Mouse (Mus musculus) forebrain, embryonic 13.5 days (tissue): Measurements from ENCODE around the gene Grap. TPM values are rescaled to one million over a fixed set of nuclear protein-coding genes. Genes with fewer than 3 reads are reported as not detected.
"Not testable (repeated sequence)": the region's sequence is repeated elsewhere in the genome, so short reads cannot be mapped to it uniquely, and the experiment has no call there.

Source experiments
- ATAC-seq: fragments of 200-750 bp; cut with Nextera tagmentation; 2 replicates; pipeline ENCODE4 v1.8.0; 2017
- H3K27ac ChIP-seq: fragments of 300-500 bp; sonication (generic); 2 replicates; pipeline ENCODE4 v1.5.1; 2015; ENCODE audit warnings: inconsistent platforms, mild to moderate bottlenecking, moderate library complexity
- H3K27me3 ChIP-seq: fragments of 300-500 bp; sonication (generic); 2 replicates; pipeline ENCODE4 v1.6.1; 2015; ENCODE audit warnings: mild to moderate bottlenecking, inconsistent platforms
- H3K36me3 ChIP-seq: fragments of 300-500 bp; sonication (generic); 2 replicates; pipeline ENCODE4 v1.6.1; 2015; ENCODE audit warnings: mild to moderate bottlenecking, inconsistent platforms; ENCODE audit not compliant: poor library complexity, severe bottlenecking
- H3K4me1 ChIP-seq: fragments of 300-500 bp; sonication (generic); 2 replicates; pipeline ENCODE4 v1.6.1; 2015; ENCODE audit warnings: inconsistent platforms
- H3K4me2 ChIP-seq: fragments of 300-500 bp; sonication (generic); 2 replicates; pipeline ENCODE4 v1.6.1; 2015; ENCODE audit warnings: inconsistent platforms, mild to moderate bottlenecking, moderate library complexity
- H3K4me3 ChIP-seq: fragments of 300-500 bp; sonication (generic); 2 replicates; pipeline ENCODE4 v1.5.1; 2015; ENCODE audit warnings: mild to moderate bottlenecking, inconsistent platforms
- H3K9ac ChIP-seq: fragments of 300-500 bp; sonication (generic); 2 replicates; pipeline ENCODE4 v1.6.1; 2015; ENCODE audit warnings: mild to moderate bottlenecking, inconsistent platforms
- H3K9me3 ChIP-seq: fragments of 300-500 bp; sonication (generic); replicated peaks from 2 replicates; pipeline ENCODE4 v1.6.1; 2016; ENCODE audit warnings: inconsistent platforms
- WGBS: fragments of 180-500 bp; shearing (Covaris S2); methylation state at CpG from one replicate; pipeline ENCODE4 v1.1.7; 2015; 5-methylcytosine and 5-hydroxymethylcytosine counted together
- polyA plus RNA-seq: library from polyadenylated mRNA; unstranded; fragments of >200 nt; fragmentation: Nextera tagmentation; extraction: Ambion mirVana; gene quantifications from 2 replicates; pipeline ENCODE4 v1.2.1, GENCODE M21; 2015

Grap gene
- polyA plus RNA-seq, 1 experiment from 2014 or later = 8.2 TPM

GRCm38 (mm10) chr11:61619791-61620241 lies 33.2 kb upstream of the Grap start:
- Histone ChIP-seq H3K4me3 (peak overlapping the region; percentile 42), H3K36me3 (no peaks in the 10 kb centered on the region), H3K9me3 (no peaks in the 10 kb centered on the region), H3K27me3 (no peaks in the 10 kb centered on the region), H3K4me1 (peaks cover 17% of the 10 kb centered on the region), H3K27ac (no peak overlapping the region), H3K9ac (peak overlapping the region; percentile 54), H3K4me2 (peak overlapping the region; percentile 64)
- peak; percentile 71 for ATAC-seq
- under 1% methylated on average over 17 of the region's 17 CpGs for WGBS

DNA sequence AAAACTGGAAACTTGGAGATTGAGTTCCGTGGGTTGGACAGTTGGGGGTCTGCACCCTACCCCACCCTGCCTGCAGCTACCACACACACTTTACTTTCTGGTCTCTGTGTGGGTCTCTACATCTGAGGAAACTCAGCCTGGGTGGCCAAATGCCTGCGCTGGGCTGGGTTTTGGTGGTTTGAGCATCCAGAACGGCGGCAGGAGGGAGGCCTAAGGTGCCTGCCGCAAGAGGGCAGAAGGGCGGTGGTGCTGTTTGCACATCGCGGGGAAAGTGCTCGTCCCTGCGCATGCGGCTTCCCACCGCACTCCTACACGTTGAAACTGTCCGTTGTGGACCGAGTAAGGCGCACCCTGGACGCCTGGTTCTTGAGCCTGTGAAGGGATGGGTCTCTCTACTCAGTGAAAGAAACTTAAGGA lies 32.8 kb upstream of the Grap start:
- WGBS = under 1% methylated on average over 17 of the region's 17 CpGs
- peak overlapping the region; percentile 64 for H3K4me2 ChIP-seq
- peaks cover 17% of the 10 kb centered on the region for H3K4me1 ChIP-seq
- no peaks in the 10 kb centered on the region for H3K36me3 ChIP-seq
- peak; percentile 61 for ATAC-seq
- peak overlapping the region; percentile 42 for H3K4me3 ChIP-seq
- no peak overlapping the region for H3K27ac ChIP-seq
- no peak overlapping the region for H3K9ac ChIP-seq
- H3K27me3 ChIP-seq = no peaks in the 10 kb centered on the region
- no peaks in the 10 kb centered on the region for H3K9me3 ChIP-seq

GRCm38 (mm10) chr11:61620762-61621161 lies 32.3 kb upstream of the Grap start:
- no peak for ATAC-seq
- no peaks in the 10 kb centered on the region for H3K27me3 ChIP-seq
- H3K27ac ChIP-seq = no peak overlapping the region
- H3K9me3 ChIP-seq = no peaks in the 10 kb centered on the region
- peaks cover 14% of the 10 kb centered on the region for H3K4me1 ChIP-seq
- H3K4me3 ChIP-seq = peak overlapping the region; percentile 42; the same call in 1 of the 2 replicates
- 68% methylated on average over 8 of the region's 8 CpGs for WGBS
- peak overlapping the region; percentile 64 for H3K4me2 ChIP-seq
- no peaks in the 10 kb centered on the region for H3K36me3 ChIP-seq
- no peak overlapping the region for H3K9ac ChIP-seq

- Histone ChIP-seq H3K27ac (no peak overlapping the region), H3K36me3 (no peaks in the 10 kb centered on the region), H3K4me2 (no peak overlapping the region), H3K27me3 (no peaks in the 10 kb centered on the region), H3K4me1 (peaks cover 7% of the 10 kb centered on the region), H3K4me3 (no peak overlapping the region), H3K9me3 (no peaks in the 10 kb centered on the region), H3K9ac (no peak overlapping the region)
- ATAC-seq = no peak
- 81% methylated on average over 7 of the region's 7 CpGs for WGBS
Observed at GRCm38 (mm10) chr11:61625136-61625535, 27.9 kb upstream of the Grap start.

DNA sequence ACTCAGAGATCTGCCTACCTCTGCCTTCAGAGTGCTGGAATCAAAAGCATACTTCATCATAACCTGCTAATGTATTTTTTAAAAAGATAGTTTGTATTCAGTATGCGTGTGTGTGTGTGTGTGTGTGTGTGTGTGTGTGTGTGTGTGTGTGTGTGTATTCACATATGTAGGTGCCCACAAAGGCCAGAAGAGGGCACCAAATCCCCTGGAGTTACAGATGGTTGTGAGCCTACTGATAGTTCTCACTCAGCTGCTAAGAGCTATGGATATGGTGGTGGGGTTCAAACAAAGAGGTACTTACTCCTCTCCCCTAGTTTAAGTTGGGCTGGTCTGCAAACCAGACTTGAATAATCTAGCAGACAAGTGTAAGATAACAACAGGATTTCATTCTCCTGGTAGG lies 26.6 kb upstream of the Grap start:
- H3K9me3 ChIP-seq = no peaks in the 10 kb centered on the region
- no peak for ATAC-seq
- no peak overlapping the region for H3K27ac ChIP-seq
- H3K4me1 ChIP-seq = no peaks in the 10 kb centered on the region
- no peak overlapping the region for H3K4me2 ChIP-seq
- H3K4me3 ChIP-seq = no peak overlapping the region
- H3K36me3 ChIP-seq = no peaks in the 10 kb centered on the region
- H3K9ac ChIP-seq = no peak overlapping the region
- 84% methylated on average over 1 of the region's 1 CpGs for WGBS
- no peaks in the 10 kb centered on the region for H3K27me3 ChIP-seq

DNA sequence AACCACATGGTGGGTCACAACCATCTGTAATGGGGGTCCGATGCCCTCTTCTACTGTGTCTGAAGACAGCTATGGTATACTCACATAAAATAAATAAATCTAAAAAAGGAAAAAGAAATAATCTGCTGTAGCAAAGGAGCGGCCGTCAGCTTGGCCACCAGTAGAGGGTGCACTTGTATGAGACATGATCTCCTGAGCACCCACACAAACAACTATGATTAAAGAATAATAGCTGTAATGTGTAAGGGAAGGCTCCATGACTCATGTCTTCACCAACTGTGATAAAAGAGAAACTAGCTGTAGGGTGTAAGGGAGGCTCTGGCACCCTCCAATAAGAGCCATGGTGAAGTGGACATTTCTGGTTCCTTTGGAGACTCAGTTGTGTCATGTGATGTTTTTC lies 23.4 kb upstream of the Grap start:
- Histone ChIP-seq H3K4me2 (no peak overlapping the region), H3K4me3 (no peak overlapping the region), H3K9me3 (no peaks in the 10 kb centered on the region), H3K9ac (no peak overlapping the region), H3K27me3 (no peaks in the 10 kb centered on the region), H3K36me3 (no peaks in the 10 kb centered on the region), H3K27ac (no peak overlapping the region), H3K4me1 (no peaks in the 10 kb centered on the region)
- ATAC-seq = no peak
- 67% methylated on average over 3 of the region's 3 CpGs for WGBS

DNA sequence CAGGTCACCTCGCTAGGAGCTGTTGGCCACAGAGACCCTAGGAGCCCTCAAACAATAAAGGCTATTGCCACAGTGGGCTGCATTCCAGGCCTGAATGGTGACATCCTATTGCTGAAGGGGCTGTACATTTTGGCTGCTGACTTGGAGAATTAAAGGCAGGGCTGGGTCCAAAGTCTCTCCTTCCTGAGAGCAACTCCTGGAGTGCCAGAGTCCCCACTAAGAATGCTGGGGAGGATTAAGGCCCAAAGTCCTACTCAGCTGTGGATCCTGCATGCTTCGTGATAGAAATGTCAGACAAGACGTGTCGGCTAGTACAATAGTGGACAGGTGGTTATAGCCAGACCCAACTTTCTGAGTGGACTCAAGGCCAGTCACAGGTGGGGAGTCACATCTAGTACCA lies 16.8 kb upstream of the Grap start:
- H3K9me3 ChIP-seq, H3K27me3 ChIP-seq, H3K27ac ChIP-seq, H3K4me3 ChIP-seq, ATAC-seq, H3K4me1 ChIP-seq, H3K36me3 ChIP-seq, H3K4me2 ChIP-seq, H3K9ac ChIP-seq: not testable (repeated sequence)
- WGBS = 90% methylated on average over 3 of the region's 4 CpGs

GRCm38 (mm10) chr11:61637413-61637812 lies 15.7 kb upstream of the Grap start:
- no peaks in the 10 kb centered on the region for H3K4me1 ChIP-seq
- H3K27ac ChIP-seq = no peak overlapping the region
- no peak overlapping the region for H3K4me3 ChIP-seq
- no peaks in the 10 kb centered on the region for H3K9me3 ChIP-seq
- ATAC-seq = no peak
- no peak overlapping the region for H3K9ac ChIP-seq
- H3K27me3 ChIP-seq = no peaks in the 10 kb centered on the region
- no peak overlapping the region for H3K4me2 ChIP-seq
- WGBS = 67% methylated on average over 1 of the region's 1 CpGs
- H3K36me3 ChIP-seq = no peaks in the 10 kb centered on the region

- H3K4me1 ChIP-seq = no peaks in the 10 kb centered on the region
- H3K27me3 ChIP-seq = no peaks in the 10 kb centered on the region
- H3K9ac ChIP-seq = no peak overlapping the region
- H3K4me3 ChIP-seq = no peak overlapping the region
- WGBS = 89% methylated on average over 3 of the region's 3 CpGs
- no peak for ATAC-seq
- no peak overlapping the region for H3K27ac ChIP-seq
- H3K36me3 ChIP-seq = no peaks in the 10 kb centered on the region
- H3K4me2 ChIP-seq = no peak overlapping the region
- H3K9me3 ChIP-seq = no peaks in the 10 kb centered on the region
Observed at GRCm38 (mm10) chr11:61637856-61638255, 15.2 kb upstream of the Grap start.

- no peak overlapping the region for H3K27ac ChIP-seq
- H3K4me1 ChIP-seq = no peaks in the 10 kb centered on the region
- H3K9me3 ChIP-seq = no peaks in the 10 kb centered on the region
- no peak overlapping the region for H3K4me2 ChIP-seq
- WGBS = 86% methylated on average over 12 of the region's 12 CpGs
- no peak overlapping the region for H3K4me3 ChIP-seq
- no peak overlapping the region for H3K9ac ChIP-seq
- H3K36me3 ChIP-seq = no peaks in the 10 kb centered on the region
- H3K27me3 ChIP-seq = no peaks in the 10 kb centered on the region
- ATAC-seq = no peak
Observed at GRCm38 (mm10) chr11:61638764-61639536, 14.1 kb upstream of the Grap start.

DNA sequence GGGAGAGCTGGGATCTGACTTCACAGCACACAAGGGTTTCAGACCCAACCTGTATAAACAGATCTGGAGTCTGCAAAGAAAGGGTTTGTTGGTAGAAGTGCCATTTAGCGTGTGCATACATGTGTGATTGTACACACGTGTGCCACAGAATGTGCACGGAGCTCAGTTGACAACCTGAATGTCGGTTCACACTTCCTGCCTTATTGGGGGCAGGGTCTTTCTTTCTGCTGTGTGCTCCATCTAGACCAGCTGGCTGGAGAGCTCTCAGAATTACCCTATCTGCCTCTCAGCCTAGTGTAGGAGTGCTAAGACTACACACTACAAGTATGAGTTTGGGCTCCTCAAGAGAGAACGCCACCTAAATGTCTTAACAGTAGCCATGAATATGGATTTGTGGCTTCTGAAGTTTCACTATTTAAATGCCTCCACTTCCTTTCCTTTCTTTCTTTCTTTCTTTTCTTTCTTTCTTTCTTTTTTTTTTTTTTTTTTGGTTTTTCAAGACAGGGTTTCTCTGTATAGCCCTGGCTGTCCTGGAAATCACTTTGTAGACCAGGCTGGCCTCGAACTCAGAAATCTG lies 13.4 kb upstream of the Grap start:
- Histone ChIP-seq H3K27ac (no peak overlapping the region), H3K9me3 (no peaks in the 10 kb centered on the region), H3K27me3 (no peaks in the 10 kb centered on the region), H3K4me2 (no peak overlapping the region), H3K4me1 (no peaks in the 10 kb centered on the region), H3K4me3 (no peak overlapping the region), H3K9ac (no peak overlapping the region), H3K36me3 (no peaks in the 10 kb centered on the region)
- no peak for ATAC-seq
- WGBS = 92% methylated on average over 6 of the region's 6 CpGs

DNA sequence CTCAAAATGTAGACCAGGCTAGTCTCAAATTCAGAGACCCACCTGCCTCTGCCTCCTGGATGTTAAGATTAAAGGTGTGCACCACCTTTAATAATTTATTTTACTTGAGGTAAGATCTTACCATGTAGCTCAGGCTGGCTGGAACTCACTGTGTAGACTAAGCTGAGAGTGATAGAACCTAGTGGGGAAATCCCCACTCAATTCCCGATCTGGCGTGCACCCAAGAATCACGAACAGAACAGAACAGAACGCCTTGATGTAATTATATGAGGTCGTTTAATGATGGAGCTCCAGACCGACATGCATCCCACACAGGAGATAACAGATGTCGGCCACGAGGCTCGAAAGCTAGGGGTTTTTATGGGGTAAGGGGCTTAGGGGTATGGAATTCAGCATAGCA lies 12.5 kb upstream of the Grap start:
- not testable (repeated sequence) for ATAC-seq, H3K9me3 ChIP-seq, H3K27ac ChIP-seq, H3K4me1 ChIP-seq, H3K9ac ChIP-seq, H3K4me2 ChIP-seq, H3K4me3 ChIP-seq, H3K27me3 ChIP-seq, H3K36me3 ChIP-seq
- 70% methylated on average over 9 of the region's 9 CpGs for WGBS
